Mouse (Mus musculus) thymus, postnatal 36 days (tissue): Measurements from ENCODE around the gene Gucy1a1.
A peak's percentile ranks its signal among the peaks of the same experiment; 100 is the strongest.

ENCODE experiments used
- DNase-seq, 2 experiments: peaks; one replicate each; pipeline ENCODE4 v3.0.0; 2022; ENCODE audit warnings: mixed read lengths in 2 of 2

Gene Gucy1a1

DNA sequence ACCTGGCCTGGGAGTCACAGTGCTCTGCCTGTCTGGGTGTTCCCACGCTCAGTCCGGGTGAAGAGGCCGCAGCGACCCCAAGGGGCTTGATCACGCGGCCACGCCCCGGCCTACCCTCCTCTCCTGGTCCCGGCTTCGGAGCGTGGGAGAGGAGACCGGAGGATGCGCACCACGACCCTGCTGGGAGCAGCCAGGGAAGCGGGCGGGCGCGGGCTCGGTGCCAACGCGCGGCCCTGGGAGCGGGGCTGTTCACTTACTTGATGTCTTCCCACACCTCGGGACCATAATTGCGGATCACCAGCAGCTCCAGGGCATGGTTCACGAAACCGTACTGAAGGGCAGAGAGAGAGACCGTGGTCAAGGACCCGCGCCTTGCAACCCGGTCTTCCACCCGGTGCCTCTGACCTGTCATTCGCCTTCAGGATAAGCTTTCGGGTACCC lies 71.8 kb downstream of the Gucy1a1 start:
- DNase-seq = peak; percentile 35 to 48

DNA sequence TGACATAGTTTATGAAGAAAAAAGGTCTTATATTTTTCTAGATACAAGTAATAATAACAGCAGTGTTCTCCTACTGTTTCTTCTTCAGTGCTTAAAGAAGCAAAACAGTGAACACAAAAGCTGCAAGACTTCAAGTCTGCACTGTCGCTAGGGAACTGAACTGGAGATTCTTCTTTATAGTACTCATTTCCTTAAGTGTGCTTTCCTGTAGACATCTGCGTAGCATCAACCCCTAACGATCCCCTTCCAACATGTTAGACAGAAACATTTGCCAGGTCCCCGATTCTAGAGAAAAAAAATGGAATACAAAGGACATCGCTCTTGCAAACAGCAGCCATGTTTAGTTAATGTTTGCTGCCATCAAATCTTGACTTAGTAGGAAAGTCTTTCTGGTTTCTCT lies 77.8 kb downstream of the Gucy1a1 start:
- no peak for DNase-seq

DNA sequence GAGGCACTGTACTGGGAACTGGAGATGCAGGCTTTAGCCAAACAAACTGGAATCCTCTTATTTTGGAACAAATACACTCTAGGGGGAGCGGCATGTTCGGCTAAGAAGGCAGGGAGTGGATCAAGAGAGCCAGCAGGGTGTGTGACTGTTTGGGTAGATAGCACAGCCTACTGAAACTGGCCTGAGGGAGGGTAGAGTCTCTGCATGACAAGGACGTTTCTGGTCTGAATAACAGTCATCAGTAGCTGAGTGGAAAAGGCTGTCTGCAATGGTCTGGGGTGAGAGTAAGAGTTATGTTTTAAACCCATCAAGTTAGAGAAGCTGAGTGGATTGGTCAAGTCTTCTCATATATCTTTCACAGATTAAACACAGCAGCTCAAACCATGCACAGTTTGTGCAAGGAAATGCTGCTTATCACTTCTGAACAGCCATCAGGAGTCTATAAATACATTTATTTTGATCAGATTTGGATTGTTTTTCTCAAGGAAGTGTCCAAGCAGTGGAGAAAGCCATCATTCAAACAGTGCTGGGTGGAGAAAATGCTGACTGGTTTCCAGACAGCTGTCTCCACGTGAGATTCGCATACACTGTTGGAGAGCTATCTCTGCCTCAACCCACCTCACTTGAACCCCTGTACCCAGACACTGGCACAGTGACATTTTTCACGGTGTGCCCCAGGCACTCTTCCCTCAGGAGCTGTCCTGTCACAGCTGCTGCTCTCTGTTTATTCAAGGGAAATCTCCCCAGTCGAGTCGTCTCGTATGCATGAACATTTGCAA lies 84.0 kb downstream of the Gucy1a1 start:
- no peak for DNase-seq

DNA sequence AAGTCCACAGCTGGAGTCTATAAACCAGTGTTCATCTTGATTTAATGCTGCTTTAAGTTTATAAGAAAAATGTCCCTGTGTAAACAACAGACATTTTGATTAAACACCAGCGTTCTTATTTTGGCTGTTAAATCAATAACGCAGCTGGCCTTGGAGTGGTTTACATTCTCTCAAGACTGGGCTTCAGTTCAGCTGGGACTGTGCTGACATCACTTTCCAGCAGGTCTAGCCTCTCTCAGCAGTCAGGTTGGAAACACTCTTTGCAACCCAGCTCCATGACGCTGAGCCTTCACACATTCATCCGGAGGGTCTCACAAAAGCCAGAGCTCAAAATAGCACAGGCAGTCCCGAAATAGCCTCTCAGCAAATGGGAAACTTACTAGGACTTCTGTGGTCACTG lies 88.4 kb downstream of the Gucy1a1 start:
- no peak for DNase-seq

DNA sequence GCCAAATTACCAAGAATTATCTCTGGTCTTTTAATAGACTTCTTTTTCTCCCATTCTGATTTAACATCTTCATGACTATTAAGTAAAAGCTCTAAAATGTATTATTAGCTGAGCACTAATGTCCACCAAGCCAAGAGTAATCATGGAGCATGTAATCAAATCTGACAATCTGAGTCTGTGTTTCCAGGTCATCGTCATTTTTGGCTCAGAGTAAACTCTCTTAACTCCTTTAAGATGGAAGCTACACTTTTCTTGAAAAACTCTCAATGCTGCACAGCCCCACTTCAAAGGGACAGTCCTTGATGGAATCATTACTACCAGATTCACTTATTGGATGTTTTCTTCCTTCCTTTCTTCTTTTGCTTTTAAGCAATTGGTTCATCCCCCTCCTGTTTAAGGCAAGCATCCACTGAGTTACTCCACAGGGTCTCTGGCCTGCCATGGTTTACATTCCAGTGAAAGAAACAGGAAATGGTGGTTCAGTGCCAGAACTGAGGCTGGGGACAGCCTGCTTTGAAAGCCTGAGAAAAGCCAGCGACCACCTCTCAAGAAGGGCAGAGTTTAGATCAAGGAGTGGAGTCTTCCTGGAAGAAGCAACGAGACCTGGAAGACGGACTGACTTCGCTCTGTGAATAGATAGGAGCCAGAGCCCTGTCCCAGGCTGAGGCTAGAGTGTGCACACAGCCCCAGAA lies 91.2 kb downstream of the Gucy1a1 start:
- DNase-seq = no peak

DNA sequence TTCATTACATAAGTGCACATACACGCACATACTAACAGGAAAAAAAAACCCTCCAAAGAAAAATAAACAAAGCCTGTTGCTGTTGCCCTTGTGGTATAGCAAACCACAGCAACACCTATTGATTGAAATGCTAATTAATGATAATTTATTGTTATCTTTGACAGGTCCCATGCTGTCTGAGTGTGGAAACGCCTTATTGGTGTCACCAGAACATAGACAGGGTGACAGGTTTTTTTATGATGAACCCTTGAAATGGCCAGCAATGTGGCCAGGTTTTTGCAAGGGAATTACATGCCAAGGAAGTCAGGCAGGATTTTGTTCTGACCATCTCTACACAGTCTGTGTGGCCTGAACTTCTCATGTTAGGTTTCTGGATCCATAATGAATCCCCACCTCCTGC lies 93.6 kb downstream of the Gucy1a1 start:
- no peak for DNase-seq

DNA sequence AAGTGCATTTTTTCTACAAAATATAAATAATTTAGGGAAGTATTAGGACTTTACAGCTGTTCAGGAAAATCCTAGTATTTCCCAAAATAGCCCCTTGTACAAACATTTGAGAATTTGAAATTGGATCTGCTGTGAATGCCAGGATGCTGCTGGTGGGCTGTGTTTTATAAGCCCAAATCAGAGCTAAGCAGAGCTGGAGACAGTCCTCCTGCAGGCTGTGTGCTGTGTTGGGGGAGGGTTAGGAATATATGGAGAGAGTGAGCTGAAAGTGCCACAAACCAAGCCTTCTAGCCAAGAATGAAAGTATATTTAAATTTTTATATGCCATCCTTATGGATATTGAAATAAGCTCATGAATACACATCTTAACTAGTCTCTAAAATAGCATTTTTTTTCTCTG lies 94.1 kb downstream of the Gucy1a1 start:
- no peak for DNase-seq

DNA sequence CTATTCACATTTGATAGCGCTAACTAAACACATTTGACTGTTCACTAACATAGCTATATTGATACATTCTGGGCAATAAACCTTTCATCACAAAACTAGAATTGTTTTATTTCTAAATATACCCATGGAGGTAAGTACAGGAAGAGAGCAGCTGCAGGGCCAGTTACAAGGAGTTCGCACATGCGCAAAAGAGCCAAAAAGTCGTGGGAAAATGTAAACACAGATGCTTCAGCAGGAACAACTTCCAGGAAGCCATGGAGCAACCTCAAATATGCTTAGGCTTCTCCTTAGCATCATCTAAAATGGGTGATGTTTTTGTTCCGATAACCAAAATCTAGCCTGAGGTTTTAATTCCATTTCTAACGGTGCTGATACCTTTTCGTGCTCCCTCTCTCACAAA lies 96.9 kb downstream of the Gucy1a1 start:
- no peak for DNase-seq

DNA sequence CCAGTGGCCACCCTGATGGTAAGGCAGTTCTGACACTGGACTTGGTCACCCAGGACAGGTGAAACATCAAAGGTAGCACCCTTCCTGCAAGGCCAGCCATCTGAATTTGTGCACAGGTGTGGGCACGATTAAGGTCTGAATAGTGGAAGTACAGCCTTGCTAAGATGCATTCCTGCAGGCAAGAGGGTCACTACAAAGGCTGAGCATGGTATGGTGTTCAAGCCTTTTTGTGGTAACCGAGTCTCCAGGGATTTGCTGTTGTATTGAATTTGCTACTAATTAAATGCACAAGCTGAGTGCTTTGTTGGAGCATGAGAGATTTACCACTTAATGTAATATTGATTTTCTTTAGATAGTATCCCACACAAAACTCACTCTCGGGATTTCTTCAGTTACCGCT lies 97.5 kb downstream of the Gucy1a1 start:
- DNase-seq = no peak

DNA sequence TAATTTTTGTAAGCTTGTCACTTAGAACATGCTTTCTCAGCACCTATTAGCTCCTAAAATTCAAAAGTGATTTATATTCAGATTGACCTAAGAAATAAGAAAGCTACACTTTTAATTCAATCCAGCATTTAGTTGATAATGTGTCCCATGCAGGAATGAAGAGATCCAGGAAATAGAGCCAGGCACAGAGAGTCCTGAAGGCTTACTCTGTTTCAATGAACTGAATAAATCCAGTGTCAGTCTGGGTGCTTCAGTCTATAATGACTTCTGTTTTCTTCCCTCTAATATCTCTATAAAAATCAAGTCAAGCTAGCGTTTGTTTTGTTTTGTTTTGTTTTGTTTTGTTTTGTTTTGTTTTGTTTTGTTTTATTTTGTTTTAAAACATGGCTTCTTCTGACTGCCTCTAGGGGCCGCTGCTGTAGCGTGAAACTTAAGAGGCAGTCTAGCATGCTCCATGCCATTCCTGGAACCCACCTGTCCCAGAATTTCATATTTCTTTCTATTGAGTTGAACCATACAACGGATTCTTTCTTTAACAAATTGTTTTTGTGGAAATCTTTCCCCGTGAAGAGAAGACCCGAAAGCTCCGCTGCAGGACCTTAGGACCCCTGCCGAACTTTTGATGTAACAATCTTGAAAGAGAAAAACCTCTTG lies 98.4 kb downstream of the Gucy1a1 start:
- peak; percentile 12 to 16 for DNase-seq

DNA sequence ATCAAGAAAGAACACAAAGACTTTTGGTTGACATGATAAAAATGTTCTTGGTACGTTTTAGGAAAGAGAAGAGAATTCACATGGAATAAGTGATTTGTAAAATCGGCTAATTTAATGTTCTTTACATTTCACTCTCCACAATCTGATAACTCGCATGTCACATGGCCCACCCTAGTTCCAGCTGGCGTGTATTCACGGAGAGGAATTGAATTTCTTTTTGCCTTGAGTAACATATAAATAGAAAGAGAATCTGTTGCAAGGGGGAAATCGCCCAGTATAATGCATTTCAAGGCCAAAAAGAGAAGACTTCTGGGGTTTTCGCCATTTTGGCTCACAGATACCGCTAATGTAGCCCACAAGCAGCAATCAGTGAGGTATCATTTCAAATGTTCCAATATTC lies 99.5 kb downstream of the Gucy1a1 start:
- DNase-seq = no peak

DNA sequence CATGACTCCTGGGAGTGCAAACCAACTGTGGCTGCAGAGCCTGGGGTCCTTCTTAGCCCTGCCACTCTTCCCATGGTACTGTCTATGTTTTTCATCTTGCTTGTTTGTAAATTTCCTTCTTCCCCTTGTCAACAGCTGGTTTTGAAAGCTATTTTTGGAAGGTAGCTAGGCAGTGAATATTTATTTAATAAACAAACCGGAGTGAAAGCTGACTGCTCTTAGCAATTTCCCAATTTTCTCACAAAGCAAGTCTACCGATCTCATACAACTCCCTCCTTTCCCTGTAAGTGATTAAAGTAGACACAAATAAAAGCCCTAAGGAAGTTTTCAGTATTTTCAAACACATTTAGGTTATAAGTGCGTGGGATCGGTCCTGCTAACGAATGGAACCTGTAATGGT lies 100.7 kb downstream of the Gucy1a1 start:
- no peak for DNase-seq

DNA sequence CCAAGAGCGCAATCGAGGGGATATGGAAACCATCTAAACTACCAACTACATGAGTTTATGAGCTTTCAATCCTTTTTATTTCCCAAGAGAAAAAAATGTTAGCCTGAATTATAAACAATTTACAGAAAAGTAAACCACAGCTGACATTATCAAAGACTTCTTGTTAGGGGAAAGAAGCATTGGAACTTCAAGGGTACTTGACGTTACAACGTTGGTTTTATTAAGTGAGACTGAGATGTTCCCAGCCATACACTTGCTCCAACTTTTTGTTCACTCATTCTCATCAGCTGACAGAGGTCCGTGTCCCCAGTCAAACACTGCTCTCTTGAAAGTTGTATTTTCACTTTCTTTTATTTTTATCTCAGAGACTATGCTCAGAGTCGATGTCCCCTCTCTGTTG lies 101.9 kb downstream of the Gucy1a1 start:
- no peak for DNase-seq
